Mouse (Mus musculus) G1E (cell line): ENCODE measurements around the gene Bmp10.

Experiments
- CTCF ChIP-seq: IDR thresholded peaks from 2 replicates; pipeline ENCODE4 v1.5.1; 2012; ENCODE audit warnings: low read depth, low read length, inconsistent platforms, mixed read lengths
- GATA1 ChIP-seq: IDR thresholded peaks from 2 replicates; pipeline ENCODE4 v1.6.1; 2012; ENCODE audit warnings: borderline replicate concordance, low read length, inconsistent platforms, mixed read lengths
- GATA2 ChIP-seq: IDR thresholded peaks from 2 replicates; pipeline ENCODE4 v1.6.1; 2012; ENCODE audit warnings: low read depth, low read length, inconsistent platforms, borderline replicate concordance
- POLR2AphosphoS5 ChIP-seq: IDR thresholded peaks from 2 replicates; pipeline ENCODE4 v1.6.1; 2012; ENCODE audit warnings: low read depth, low read length, inconsistent platforms; ENCODE audit not compliant: insufficient replicate concordance
- TAL1 ChIP-seq: conservative IDR thresholded peaks from 2 replicates; pipeline ENCODE4 v1.6.1; 2012; ENCODE audit warnings: low read depth, low read length, inconsistent platforms, mixed read lengths

DNA sequence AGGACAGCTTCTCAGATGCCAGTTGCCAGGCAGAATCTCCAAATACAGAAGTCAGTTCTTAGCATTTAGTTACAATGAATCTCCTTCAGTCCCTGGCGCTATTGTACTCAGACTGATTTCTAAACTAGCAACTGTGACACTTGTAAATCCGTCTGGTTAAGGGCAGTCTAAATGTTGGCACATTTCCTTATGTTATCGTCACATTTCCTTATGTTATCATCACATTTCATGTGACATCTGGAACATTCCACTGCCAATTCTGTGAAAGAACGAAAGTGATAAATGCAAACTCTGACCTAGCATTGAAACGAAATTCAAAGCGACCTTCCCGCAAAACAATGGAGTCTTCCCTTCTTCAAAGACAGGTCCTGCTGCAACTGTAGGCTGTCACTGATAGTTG is 16.4 kb downstream of the Bmp10 start:
- TF ChIP-seq GATA1 (no peak), CTCF (no peak), TAL1 (no peak), POLR2AphosphoS5 (no peak), GATA2 (no peak)
